Mouse (Mus musculus) testis, adult 2 months (tissue): ENCODE results near the gene Pparg.

Experiments used
- CTCF ChIP-seq: fragments of 200-500 bp; IDR thresholded peaks from 2 replicates; pipeline ENCODE4 v1.5.1; 2012; ENCODE audit warnings: low read depth, mild to moderate bottlenecking, inconsistent platforms, low read length, moderate library complexity; ENCODE audit not compliant: control insufficient read depth, insufficient read depth, insufficient replicate concordance
- POLR2A ChIP-seq: fragments of 200-500 bp; IDR thresholded peaks from 2 replicates; pipeline ENCODE4 v1.6.1; 2012; ENCODE audit warnings: low read depth, mild to moderate bottlenecking, inconsistent platforms, low read length, moderate library complexity; ENCODE audit not compliant: control insufficient read depth

- TF ChIP-seq POLR2A: no peak
- no peak for TF ChIP-seq CTCF
These were observed 58.2 kb downstream of the Pparg start for GRCm38 (mm10) chr6:115418964-115419363.
